ENCODE assay signal across 11 mouse cellular contexts in the genomic region with DNA sequence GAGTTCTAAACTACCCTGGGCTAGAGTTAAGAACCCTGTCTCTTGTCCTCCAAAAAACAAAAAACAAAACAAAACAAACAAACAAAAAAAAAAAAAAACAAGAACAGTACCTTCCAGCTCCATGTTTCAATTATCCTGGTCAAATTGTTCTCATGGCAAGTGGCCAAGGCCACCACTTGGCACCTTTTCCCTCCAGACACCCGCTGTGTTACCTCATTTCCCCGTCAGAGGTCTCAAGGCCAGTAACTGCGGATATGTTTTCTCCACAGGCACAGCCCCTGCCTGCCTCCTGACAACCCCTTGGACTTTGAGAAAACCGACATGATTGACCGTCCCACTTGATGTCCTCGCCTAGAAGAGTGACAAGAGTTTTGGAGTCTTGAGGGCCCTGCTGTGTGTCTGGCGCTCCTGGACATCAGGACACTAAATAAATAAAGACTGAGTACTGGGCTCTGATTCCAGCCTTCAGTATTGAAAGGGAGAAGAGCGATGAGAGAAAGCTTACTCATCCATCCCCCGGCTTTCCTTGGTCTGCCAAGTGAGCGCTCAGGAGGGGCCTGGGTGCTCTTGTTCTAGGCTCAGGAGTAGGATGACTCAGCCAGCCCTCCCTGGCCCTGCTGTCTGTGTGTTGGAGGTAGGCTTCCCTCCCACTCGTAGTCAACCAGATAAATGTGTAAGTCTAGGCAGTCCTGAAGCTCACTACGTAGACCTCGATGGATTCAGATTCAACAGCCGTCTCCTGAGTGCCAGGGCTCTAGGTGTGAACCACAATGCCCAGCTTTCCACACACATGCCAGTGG. TPM values are rescaled to one million over a fixed set of nuclear protein-coding genes. Genes with fewer than 3 reads are reported as not detected.
DNase-seq lines count a peak whose midpoint lies in the region; ATAC-seq lines count a peak whose summit lies in the region.
"Had no signal": no experiment of that assay in that cellular context is flagged by ENCODE, and none has a peak within 500 bp of the region (broad histone marks: within the 10 kb centered on the region; RNA-seq: fewer than 3 reads in every experiment).

No protein-coding gene starts in this region.

- H3K4me1 ChIP-seq in forebrain, embryonic 11.5 days (replicated peaks; ENCODE audit: control insufficient read depth, insufficient read depth, low read length): peaks cover 3% of the 10 kb centered on the region; the same call in 1 of the 2 replicates

- H3K27me3 ChIP-seq in forebrain, embryonic 11.5 days (ENCODE audit: control insufficient read depth, insufficient read depth, low read length): no peaks in the 10 kb centered on the region
- H3K27me3 ChIP-seq: liver, embryonic 13.5 days had no signal

- peaks cover 14% of the 10 kb centered on the region for H3K36me3 ChIP-seq in forebrain, embryonic 11.5 days (ENCODE audit: control insufficient read depth, insufficient read depth, low read length)

- no peak overlapping the region for H3K27ac ChIP-seq in forebrain, embryonic 11.5 days (ENCODE audit: low read depth, low read length)
- H3K27ac ChIP-seq: liver, embryonic 13.5 days; stomach, postnatal 0 days had no signal

- H3K9me3 ChIP-seq in forebrain, embryonic 11.5 days (ENCODE audit: control insufficient read depth, low read length): no peaks in the 10 kb centered on the region
- H3K9me3 ChIP-seq: liver, embryonic 13.5 days had no signal

- H3K9ac ChIP-seq in forebrain, embryonic 11.5 days (ENCODE audit: low read length): no peak overlapping the region
- H3K9ac ChIP-seq: liver, embryonic 13.5 days had no signal

- no peak for ATAC-seq in monocyte, adult 5-6 weeks (replicated peaks; ENCODE audit: insufficient number of reproducible peaks, low FRiP score, low TSS enrichment, poor library complexity, severe bottlenecking)
- ATAC-seq in forebrain, embryonic 11.5 days (replicated peaks; ENCODE audit: low FRiP score): no peak

- WGBS in forebrain, embryonic 11.5 days: 95% methylated on average over 14 of the region's 14 CpGs

- no peak overlapping the region for H3K4me3 ChIP-seq in forebrain, embryonic 11.5 days (ENCODE audit: low read depth, low read length)
- H3K4me3 ChIP-seq: liver, embryonic 13.5 days had no signal

- peak; percentile 90 for DNase-seq in heart, adult 11 months
- no peak for DNase-seq in heart, adult 9 months (ENCODE audit: low spot score in 2 of 2)
- peak; percentile 29 for DNase-seq in 416B (ENCODE audit: low read depth)
- DNase-seq in cerebellum, adult 8-10 months: peak; percentile 46
- DNase-seq in left cerebral cortex, adult 8-10 months (ENCODE audit: low spot score in 2 of 2): peak; percentile 18 to 93
- no peak for DNase-seq in embryo, embryonic 9.5 days (ENCODE audit: extremely low spot score)
- no peak for DNase-seq in forebrain, embryonic 11.5 days (ENCODE audit: low spot score)
- DNase-seq: kidney, adult 8-10 months; liver, embryonic 13.5 days had no signal

- no peak overlapping the region for H3K4me2 ChIP-seq in forebrain, embryonic 11.5 days (ENCODE audit: low read depth, low read length, severe bottlenecking)
- H3K4me2 ChIP-seq: liver, embryonic 13.5 days had no signal

RNA-seq across cellular contexts. Expression of a gene that starts 3.7 kb away (rescaled TPM):
- 10 to 100 TPM; 11.2 to 13.0 (median 12.0) TPM for total RNA-seq in left cerebral cortex, adult 8-10 months (2022)
- 1.4 to 12.5 TPM (median 5.5 TPM) in 3 replicates for total RNA-seq in monocyte, adult 5-6 weeks (2017)
- polyA plus RNA-seq in forebrain, embryonic 11.5 days (2014; fragmentation: Nextera tagmentation; extraction: Ambion mirVana): 24.5 TPM in 2 replicates

RNA-seq across cellular contexts. Expression of a gene that starts 32.4 kb away (rescaled TPM):
- 10 to 100 TPM; 19.8 to 25.0 (median 21.5) TPM for total RNA-seq in left cerebral cortex, adult 8-10 months (2022)
- total RNA-seq in monocyte, adult 5-6 weeks (2017): 6.4 to 20.7 TPM (median 13.2 TPM) in 3 replicates
- polyA plus RNA-seq in forebrain, embryonic 11.5 days (2014; fragmentation: Nextera tagmentation; extraction: Ambion mirVana): 30.9 and 33.9 TPM in 2 replicates

Comparison
In these comparisons a context has a peak if more than half of its experiments do, and no peak if none do; other contexts are left out.
1. DNase-seq: peak in heart, adult 11 months (single experiment), 416B (single experiment), cerebellum, adult 8-10 months (single experiment) and left cerebral cortex, adult 8-10 months (2 of 2); none in heart, adult 9 months (0 of 2), embryo, embryonic 9.5 days (single experiment) and forebrain, embryonic 11.5 days (single experiment).